Mouse (Mus musculus) forebrain, embryonic 13.5 days (tissue): ENCODE measurements at regions not wholly inside any gene's neighbourhood (a gene's known extent, or its start where the extent isn't known, plus 50 kb on each side); places are given as distances from the start of the nearest gene placed in this dataset.

Experiments used
- ATAC-seq: fragments of 200-750 bp; cut with Nextera tagmentation; 2 replicates; pipeline ENCODE4 v1.8.0; 2017
- H3K27ac ChIP-seq: fragments of 300-500 bp; sonication (generic); 2 replicates; pipeline ENCODE4 v1.5.1; 2015; ENCODE audit warnings: inconsistent platforms, mild to moderate bottlenecking, moderate library complexity
- H3K27me3 ChIP-seq: fragments of 300-500 bp; sonication (generic); 2 replicates; pipeline ENCODE4 v1.6.1; 2015; ENCODE audit warnings: mild to moderate bottlenecking, inconsistent platforms
- H3K36me3 ChIP-seq: fragments of 300-500 bp; sonication (generic); 2 replicates; pipeline ENCODE4 v1.6.1; 2015; ENCODE audit warnings: mild to moderate bottlenecking, inconsistent platforms; ENCODE audit not compliant: poor library complexity, severe bottlenecking
- H3K4me1 ChIP-seq: fragments of 300-500 bp; sonication (generic); 2 replicates; pipeline ENCODE4 v1.6.1; 2015; ENCODE audit warnings: inconsistent platforms
- H3K4me2 ChIP-seq: fragments of 300-500 bp; sonication (generic); 2 replicates; pipeline ENCODE4 v1.6.1; 2015; ENCODE audit warnings: inconsistent platforms, mild to moderate bottlenecking, moderate library complexity
- H3K4me3 ChIP-seq: fragments of 300-500 bp; sonication (generic); 2 replicates; pipeline ENCODE4 v1.5.1; 2015; ENCODE audit warnings: mild to moderate bottlenecking, inconsistent platforms
- H3K9ac ChIP-seq: fragments of 300-500 bp; sonication (generic); 2 replicates; pipeline ENCODE4 v1.6.1; 2015; ENCODE audit warnings: mild to moderate bottlenecking, inconsistent platforms
- H3K9me3 ChIP-seq: fragments of 300-500 bp; sonication (generic); replicated peaks from 2 replicates; pipeline ENCODE4 v1.6.1; 2016; ENCODE audit warnings: inconsistent platforms
- WGBS: fragments of 180-500 bp; shearing (Covaris S2); methylation state at CpG from one replicate; pipeline ENCODE4 v1.1.7; 2015; 5-methylcytosine and 5-hydroxymethylcytosine counted together

GRCm38 (mm10) chr10:71657525-71657924 lies 310.0 kb downstream of the Ipmk start:
- no peak overlapping the region for H3K4me2 ChIP-seq
- no peak overlapping the region for H3K9ac ChIP-seq
- no peaks in the 10 kb centered on the region for H3K27me3 ChIP-seq
- H3K4me3 ChIP-seq, result no peak overlapping the region
- 68% methylated on average over 7 of the region's 7 CpGs for WGBS
- H3K9me3 ChIP-seq, result no peaks in the 10 kb centered on the region
- no peaks in the 10 kb centered on the region for H3K36me3 ChIP-seq
- ATAC-seq, result no peak
- H3K27ac ChIP-seq, result no peak overlapping the region
- no peaks in the 10 kb centered on the region for H3K4me1 ChIP-seq

- Histone ChIP-seq H3K9me3 (no peaks in the 10 kb centered on the region), H3K27ac (no peak overlapping the region), H3K4me1 (no peaks in the 10 kb centered on the region), H3K9ac (no peak overlapping the region), H3K27me3 (no peaks in the 10 kb centered on the region), H3K36me3 (no peaks in the 10 kb centered on the region), H3K4me2 (no peak overlapping the region), H3K4me3 (no peak overlapping the region)
- ATAC-seq, result no peak
- WGBS, result 80% methylated on average over 5 of the region's 5 CpGs
These were observed 316.0 kb downstream of the Ipmk start for GRCm38 (mm10) chr10:71663545-71663944.

GRCm38 (mm10) chr10:71667160-71667571 lies 319.6 kb downstream of the Ipmk start:
- peak; percentile 94 for ATAC-seq
- H3K27ac ChIP-seq, result peak overlapping the region; percentile 54; the same call in 1 of the 2 replicates

GRCm38 (mm10) chr10:71679240-71679639 lies 331.7 kb downstream of the Ipmk start:
- no peak overlapping the region for H3K9ac ChIP-seq
- no peaks in the 10 kb centered on the region for H3K9me3 ChIP-seq
- H3K4me2 ChIP-seq, result no peak overlapping the region
- H3K4me3 ChIP-seq, result no peak overlapping the region
- no peak for ATAC-seq
- H3K4me1 ChIP-seq, result no peaks in the 10 kb centered on the region
- no peaks in the 10 kb centered on the region for H3K27me3 ChIP-seq
- H3K36me3 ChIP-seq, result no peaks in the 10 kb centered on the region
- 74% methylated on average over 5 of the region's 5 CpGs for WGBS
- H3K27ac ChIP-seq, result no peak overlapping the region

More at GRCm38 (mm10) chr10:71667160-71667571, 319.6 kb downstream of the Ipmk start:
- Histone ChIP-seq H3K4me3 (no peak overlapping the region), H3K27me3 (no peaks in the 10 kb centered on the region), H3K9ac (no peak overlapping the region), H3K4me2 (no peak overlapping the region), H3K36me3 (no peaks in the 10 kb centered on the region), H3K9me3 (no peaks in the 10 kb centered on the region), H3K4me1 (no peaks in the 10 kb centered on the region)
- WGBS, result 68% methylated on average over 7 of the region's 7 CpGs

GRCm38 (mm10) chr10:71713456-71713855 lies 365.9 kb downstream of the Ipmk start:
- Histone ChIP-seq H3K4me2 (no peak overlapping the region), H3K4me1 (no peaks in the 10 kb centered on the region), H3K27me3 (no peaks in the 10 kb centered on the region), H3K9me3 (no peaks in the 10 kb centered on the region), H3K4me3 (no peak overlapping the region), H3K27ac (no peak overlapping the region), H3K36me3 (no peaks in the 10 kb centered on the region), H3K9ac (no peak overlapping the region)
- no peak for ATAC-seq
- WGBS, result 90% methylated on average over 2 of the region's 2 CpGs

- H3K9ac ChIP-seq, result no peak overlapping the region
- H3K9me3 ChIP-seq, result no peaks in the 10 kb centered on the region
- WGBS, result 42% methylated on average over 4 of the region's 4 CpGs
These were observed 380.2 kb downstream of the Ipmk start for GRCm38 (mm10) chr10:71727746-71728145.

GRCm38 (mm10) chr10:71733821-71734220 lies 386.3 kb downstream of the Ipmk start:
- no peak for ATAC-seq
- 70% methylated on average over 3 of the region's 3 CpGs for WGBS

More at GRCm38 (mm10) chr10:71727746-71728145, 380.2 kb downstream of the Ipmk start:
- Histone ChIP-seq H3K27ac (no peak overlapping the region), H3K4me3 (no peak overlapping the region), H3K36me3 (no peaks in the 10 kb centered on the region), H3K4me2 (no peak overlapping the region), H3K27me3 (no peaks in the 10 kb centered on the region), H3K4me1 (peaks cover 4% of the 10 kb centered on the region; the same call in 1 of the 2 replicates)
- ATAC-seq, result no peak

GRCm38 (mm10) chr10:71734481-71734880 lies 386.9 kb downstream of the Ipmk start:
- no peak overlapping the region for H3K9ac ChIP-seq
- WGBS, result 56% methylated on average over 2 of the region's 2 CpGs

More at GRCm38 (mm10) chr10:71733821-71734220, 386.3 kb downstream of the Ipmk start:
- no peak overlapping the region for H3K4me2 ChIP-seq
- H3K4me1 ChIP-seq, result 0 out of 2 replicates have a peak, but pooled peaks cover 5% of the 10 kb centered on the region
- H3K36me3 ChIP-seq, result no peaks in the 10 kb centered on the region
- H3K9me3 ChIP-seq, result no peaks in the 10 kb centered on the region
- no peaks in the 10 kb centered on the region for H3K27me3 ChIP-seq
- no peak overlapping the region for H3K4me3 ChIP-seq
- H3K9ac ChIP-seq, result no peak overlapping the region
- no peak overlapping the region for H3K27ac ChIP-seq

GRCm38 (mm10) chr10:71738280-71738679 lies 390.7 kb downstream of the Ipmk start:
- H3K9ac ChIP-seq, result no peak overlapping the region
- no peaks in the 10 kb centered on the region for H3K27me3 ChIP-seq
- no peak overlapping the region for H3K4me2 ChIP-seq
- 0 out of 2 replicates have a peak, but pooled peaks cover 5% of the 10 kb centered on the region for H3K4me1 ChIP-seq
- WGBS, result 5% methylated on average over 4 of the region's 4 CpGs
- H3K27ac ChIP-seq, result no peak overlapping the region
- H3K4me3 ChIP-seq, result no peak overlapping the region
- H3K9me3 ChIP-seq, result 0 out of 2 replicates have a peak, but pooled peaks cover 5% of the 10 kb centered on the region
- ATAC-seq, result no peak; the same call in 1 of the 2 replicates
- no peaks in the 10 kb centered on the region for H3K36me3 ChIP-seq

More at GRCm38 (mm10) chr10:71734481-71734880, 386.9 kb downstream of the Ipmk start:
- no peak for ATAC-seq
- no peak overlapping the region for H3K4me3 ChIP-seq
- H3K4me1 ChIP-seq, result 0 out of 2 replicates have a peak, but pooled peaks cover 5% of the 10 kb centered on the region
- H3K27ac ChIP-seq, result no peak overlapping the region
- no peaks in the 10 kb centered on the region for H3K36me3 ChIP-seq
- H3K27me3 ChIP-seq, result no peaks in the 10 kb centered on the region
- no peak overlapping the region for H3K4me2 ChIP-seq
- no peaks in the 10 kb centered on the region for H3K9me3 ChIP-seq

- H3K4me1 ChIP-seq, result peaks cover 20% of the 10 kb centered on the region
- H3K4me3 ChIP-seq, result no peak overlapping the region
- no peak overlapping the region for H3K27ac ChIP-seq
- WGBS, result 41% methylated on average over 8 of the region's 8 CpGs
- H3K9ac ChIP-seq, result no peak overlapping the region
- no peak overlapping the region for H3K4me2 ChIP-seq
- no peaks in the 10 kb centered on the region for H3K9me3 ChIP-seq
- no peaks in the 10 kb centered on the region for H3K27me3 ChIP-seq
- no peaks in the 10 kb centered on the region for H3K36me3 ChIP-seq
- peak; percentile 60 for ATAC-seq
These were observed 401.3 kb downstream of the Ipmk start for GRCm38 (mm10) chr10:71748557-71749493.

- Histone ChIP-seq H3K4me1 (peaks cover 38% of the 10 kb centered on the region), H3K36me3 (no peaks in the 10 kb centered on the region), H3K4me3 (no peak overlapping the region), H3K4me2 (no peak overlapping the region), H3K27ac (peak overlapping the region; percentile 31; the same call in 1 of the 2 replicates), H3K9me3 (no peaks in the 10 kb centered on the region), H3K27me3 (no peaks in the 10 kb centered on the region), H3K9ac (no peak overlapping the region)
- ATAC-seq, result peak; percentile 52; the same call in 1 of the 2 replicates
- 23% methylated on average over 2 of the region's 2 CpGs for WGBS
These were observed 405.7 kb downstream of the Ipmk start for GRCm38 (mm10) chr10:71753255-71753654.

GRCm38 (mm10) chr10:71754799-71755198 lies 407.2 kb downstream of the Ipmk start:
- Histone ChIP-seq H3K9me3 (no peaks in the 10 kb centered on the region), H3K4me1 (peaks cover 25% of the 10 kb centered on the region), H3K27ac (peak overlapping the region; percentile 65), H3K4me2 (no peak overlapping the region), H3K9ac (no peak overlapping the region), H3K36me3 (no peaks in the 10 kb centered on the region), H3K4me3 (no peak overlapping the region), H3K27me3 (no peaks in the 10 kb centered on the region)
- ATAC-seq, result peak; percentile 92
- WGBS, result 21% methylated on average over 3 of the region's 3 CpGs
